Mouse (Mus musculus) lung, postnatal 36 days (tissue): ENCODE measurements around the gene Gm42674.

Source experiments
- DNase-seq: peaks from one replicate; pipeline ENCODE4 v3.0.0; 2022; ENCODE audit warnings: mixed read lengths

The Gm42674 gene

GRCm38 (mm10) chr3:90599401-90599800 lies 2.3 kb upstream of the Gm42674 start:
- DNase-seq: no peak

DNA sequence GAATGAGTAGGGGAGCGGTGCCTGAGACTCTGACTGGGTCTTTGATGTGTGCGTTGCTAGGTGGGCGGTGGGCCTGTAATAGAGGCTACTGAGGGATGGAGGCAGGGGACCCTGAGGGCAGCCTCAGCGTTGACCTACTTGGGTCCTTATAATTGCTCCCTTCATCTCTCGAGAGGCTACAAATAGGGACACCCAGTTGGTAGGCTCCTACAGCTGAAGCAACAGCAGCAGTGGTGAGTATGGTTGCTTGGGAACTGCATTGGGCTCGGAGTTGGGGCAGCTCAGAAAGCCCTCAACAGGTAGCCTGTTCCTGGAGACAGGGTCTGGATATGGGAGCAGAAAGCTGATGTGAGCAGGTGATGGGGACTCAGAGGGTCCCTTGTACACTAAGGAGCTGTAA lies 1.7 kb upstream of the Gm42674 start:
- DNase-seq: no peak

GRCm38 (mm10) chr3:90600458-90601195 lies 1.1 kb upstream of the Gm42674 start:
- DNase-seq: no peak

DNA sequence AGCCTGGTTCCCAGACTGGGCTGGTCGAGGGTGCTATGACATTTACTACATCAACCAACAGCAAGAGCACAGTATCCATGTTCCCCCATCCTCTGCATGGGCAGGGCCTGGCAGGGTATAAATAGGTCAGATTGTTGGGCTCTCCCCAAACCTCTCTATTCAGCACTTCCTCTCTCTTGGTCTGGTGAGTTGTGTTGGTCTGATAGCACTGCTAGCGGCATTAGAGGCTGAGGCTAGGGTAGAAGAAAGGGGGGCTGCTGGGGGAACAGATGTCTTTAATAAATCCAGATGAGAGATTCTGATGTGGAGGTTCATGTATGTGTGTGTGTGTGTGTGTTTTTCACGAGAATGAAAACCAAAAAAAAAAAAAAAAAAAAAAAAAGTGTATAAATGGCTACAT lies 1.9 kb downstream of the Gm42674 start, which contains the start of gene S100a4:
Gene S100a4, plus strand, starts transcription at position 149 of the 400 bp plus-strand sequence.
- DNase-seq: no peak

DNA sequence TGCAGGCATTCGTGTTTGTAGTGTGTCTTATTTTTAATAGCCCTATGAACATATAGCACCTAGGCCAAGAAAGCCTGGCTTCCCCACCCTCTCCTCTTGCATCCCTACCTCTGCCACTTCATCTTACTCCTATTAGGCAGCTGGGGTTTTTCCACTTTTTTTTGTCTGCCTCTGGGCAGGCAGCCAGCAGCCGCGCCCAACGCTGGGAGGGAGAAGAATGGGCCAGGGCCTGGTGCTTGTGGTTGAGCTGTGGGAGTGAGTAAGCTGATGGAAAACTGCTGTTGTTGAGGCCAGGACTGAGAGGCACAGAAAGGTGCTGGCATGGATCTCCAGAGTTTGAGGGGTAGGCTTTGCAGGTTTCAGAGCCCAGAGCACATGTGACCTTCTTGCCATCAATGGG lies 2.7 kb downstream of the Gm42674 start:
- peak; percentile 87 for DNase-seq

DNA sequence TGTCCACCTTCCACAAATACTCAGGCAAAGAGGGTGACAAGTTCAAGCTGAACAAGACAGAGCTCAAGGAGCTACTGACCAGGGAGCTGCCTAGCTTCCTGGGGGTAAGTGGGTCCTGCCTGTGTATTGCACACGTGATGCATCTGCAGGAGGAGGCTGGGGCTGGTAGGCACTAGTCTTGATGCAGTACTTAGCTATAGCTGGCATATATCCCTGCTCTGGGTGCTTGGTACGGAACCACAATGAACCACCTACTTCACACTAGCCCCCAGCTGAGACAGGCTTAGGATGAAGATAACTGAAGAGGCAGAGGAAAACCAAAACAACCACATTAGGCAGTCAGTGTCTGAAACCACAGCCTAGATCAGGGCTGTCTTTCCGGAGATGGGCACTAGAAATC lies 3.3 kb downstream of the Gm42674 start:
- DNase-seq: no peak

GRCm38 (mm10) chr3:90605736-90606135 lies 4.0 kb downstream of the Gm42674 start:
- no peak for DNase-seq

GRCm38 (mm10) chr3:90606185-90606584 lies 4.5 kb downstream of the Gm42674 start:
- no peak for DNase-seq

DNA sequence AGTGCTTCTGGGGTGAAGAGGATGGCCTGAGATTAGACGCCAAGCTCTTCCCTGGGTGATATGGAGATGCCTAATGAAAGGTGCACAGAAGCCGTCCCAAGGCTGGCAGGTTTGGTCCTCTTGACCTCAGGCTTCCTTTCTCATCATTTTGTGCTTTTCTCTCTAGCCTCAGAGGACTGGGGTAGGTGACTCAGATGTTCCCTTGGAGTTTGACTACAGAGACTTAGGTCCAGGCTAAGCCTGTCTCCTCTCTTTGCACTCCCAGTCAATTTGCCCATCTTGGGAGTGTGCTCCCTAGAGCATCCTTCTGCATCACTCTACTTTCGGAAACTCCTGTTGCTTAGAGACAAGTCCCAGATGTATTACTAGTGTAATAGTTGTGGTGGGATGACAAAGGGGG lies 5.7 kb downstream of the Gm42674 start:
- DNase-seq: no peak

- DNase-seq: no peak
Measured at GRCm38 (mm10) chr3:90608223-90608622, 6.5 kb downstream of the Gm42674 start, which contains the start of gene S100a5. Gene S100a5 (plus strand): TSS chr3:90608523.

DNA sequence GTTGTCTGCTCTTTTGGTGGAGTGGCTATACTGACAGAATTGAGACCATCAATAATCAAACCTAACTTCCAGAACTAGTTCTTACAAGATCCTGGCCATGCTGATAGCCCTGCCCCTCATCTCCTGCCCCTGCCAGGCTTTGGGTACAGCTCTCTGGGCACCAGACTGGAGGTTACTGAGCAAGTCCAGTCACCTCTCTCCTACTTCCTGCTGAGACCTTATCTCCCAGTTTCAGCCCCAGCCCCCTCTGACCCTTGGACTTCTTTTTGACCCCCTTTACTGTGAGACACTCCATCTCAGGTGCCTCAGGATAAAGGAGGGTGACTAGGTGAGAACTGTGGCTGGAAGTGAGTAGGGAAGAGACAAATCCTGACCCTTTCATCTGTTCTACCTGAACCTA lies 7.4 kb downstream of the Gm42674 start:
- DNase-seq: no peak

DNA sequence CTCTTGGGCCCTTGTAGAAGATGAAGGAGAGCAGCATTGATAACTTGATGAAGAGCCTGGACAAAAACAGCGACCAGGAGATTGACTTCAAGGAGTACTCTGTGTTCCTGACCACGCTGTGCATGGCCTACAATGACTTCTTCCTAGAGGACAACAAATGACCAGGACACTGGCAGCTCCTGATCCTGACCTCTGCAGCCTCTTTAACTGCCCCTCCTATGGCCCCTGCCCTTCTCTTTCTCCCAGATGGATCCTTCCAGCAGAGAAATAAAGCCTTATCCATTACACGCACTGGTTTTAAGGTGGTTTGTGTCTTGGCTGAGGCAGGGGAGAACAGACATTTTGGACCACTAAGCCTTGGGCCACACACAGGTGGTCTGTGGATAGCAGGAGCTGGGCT lies 9.8 kb downstream of the Gm42674 start:
- no peak for DNase-seq

GRCm38 (mm10) chr3:90612061-90612460 lies 10.4 kb downstream of the Gm42674 start:
- DNase-seq: peak; percentile 40

GRCm38 (mm10) chr3:90612728-90613291 lies 11.1 kb downstream of the Gm42674 start, which contains the start of gene S100a6:
Gene S100a6 (plus strand): TSS chr3:90612882.
- DNase-seq: peak; percentile 87

- DNase-seq: no peak
Measured at GRCm38 (mm10) chr3:90613461-90614147, 11.9 kb downstream of the Gm42674 start.

DNA sequence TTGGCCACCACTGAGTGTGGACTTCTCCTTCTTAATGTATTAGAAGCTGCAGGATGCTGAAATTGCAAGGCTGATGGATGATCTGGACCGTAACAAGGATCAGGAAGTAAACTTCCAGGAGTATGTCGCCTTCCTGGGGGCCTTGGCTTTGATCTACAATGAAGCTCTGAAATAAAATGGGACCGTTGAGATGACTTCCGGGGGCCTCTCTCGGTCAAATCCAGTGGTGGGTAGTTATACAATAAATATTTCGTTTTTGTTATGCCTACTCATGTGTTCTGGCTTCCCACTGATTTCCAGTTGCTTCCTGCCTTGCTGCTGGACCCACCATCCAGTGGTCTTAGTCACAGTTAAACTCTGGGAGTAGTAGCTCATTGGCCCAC lies 12.4 kb downstream of the Gm42674 start:
- no peak for DNase-seq

GRCm38 (mm10) chr3:90614611-90615251 lies 13.0 kb downstream of the Gm42674 start:
- peak; percentile 43 for DNase-seq

GRCm38 (mm10) chr3:90615415-90615814 lies 13.7 kb downstream of the Gm42674 start:
- DNase-seq: peak; percentile 92

DNA sequence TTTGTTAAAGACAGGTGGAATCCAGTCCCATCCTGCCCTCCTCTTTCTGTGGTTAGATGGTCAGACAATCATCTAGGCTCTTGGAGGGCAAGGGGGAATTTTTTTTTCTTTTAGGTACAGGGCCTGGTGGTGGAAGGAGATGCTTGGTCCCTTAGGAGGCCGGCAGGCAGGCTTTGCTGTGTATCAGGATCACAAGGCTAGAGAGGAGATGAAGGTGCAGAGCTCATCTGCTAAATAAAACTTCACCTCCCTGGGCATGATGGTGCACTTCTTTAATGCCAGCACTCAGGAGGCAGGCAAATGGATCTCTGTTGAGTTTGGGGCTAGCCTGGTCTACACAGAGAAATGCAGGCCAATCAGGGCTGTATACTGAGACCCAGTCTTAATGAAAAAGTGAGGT lies 14.2 kb downstream of the Gm42674 start:
- no peak for DNase-seq

DNA sequence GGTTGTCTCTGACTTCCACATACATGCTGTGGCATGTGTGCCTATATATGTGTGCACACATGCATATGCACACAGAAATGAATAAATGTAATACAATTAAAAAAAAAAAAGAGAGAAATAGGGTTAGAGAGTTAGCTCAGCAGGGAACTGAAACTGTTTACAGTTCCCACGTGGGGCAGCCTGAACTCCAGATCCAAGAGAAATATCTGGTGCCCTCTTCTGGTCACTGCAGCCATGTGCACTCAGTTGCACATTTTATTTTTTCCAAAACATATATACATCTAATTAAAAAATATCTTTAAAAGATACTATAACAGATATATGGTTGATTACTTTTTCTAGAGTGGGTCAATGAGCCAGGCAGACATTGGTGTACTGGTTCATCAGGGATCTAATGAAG lies 15.9 kb downstream of the Gm42674 start:
- DNase-seq: no peak

DNA sequence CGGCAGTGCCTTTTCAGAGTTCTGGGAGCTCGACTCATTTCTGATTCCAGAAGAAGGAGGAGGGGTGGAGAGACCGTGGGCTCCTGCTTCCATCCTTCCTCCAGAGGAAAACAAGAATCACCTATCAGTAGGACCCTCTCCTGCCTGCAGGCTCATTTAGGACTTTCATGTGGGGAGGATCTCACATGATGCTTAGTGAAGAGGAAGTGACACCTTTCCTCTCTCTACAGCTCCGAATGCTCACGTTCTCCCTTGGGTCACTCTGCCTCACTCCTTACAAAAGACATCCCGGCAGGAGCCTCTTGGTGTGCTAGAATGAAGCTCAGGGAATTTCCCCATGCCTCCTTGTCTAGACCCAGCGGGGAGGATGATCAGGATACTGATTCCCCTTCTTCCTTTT lies 19.8 kb downstream of the Gm42674 start:
- DNase-seq: no peak

DNA sequence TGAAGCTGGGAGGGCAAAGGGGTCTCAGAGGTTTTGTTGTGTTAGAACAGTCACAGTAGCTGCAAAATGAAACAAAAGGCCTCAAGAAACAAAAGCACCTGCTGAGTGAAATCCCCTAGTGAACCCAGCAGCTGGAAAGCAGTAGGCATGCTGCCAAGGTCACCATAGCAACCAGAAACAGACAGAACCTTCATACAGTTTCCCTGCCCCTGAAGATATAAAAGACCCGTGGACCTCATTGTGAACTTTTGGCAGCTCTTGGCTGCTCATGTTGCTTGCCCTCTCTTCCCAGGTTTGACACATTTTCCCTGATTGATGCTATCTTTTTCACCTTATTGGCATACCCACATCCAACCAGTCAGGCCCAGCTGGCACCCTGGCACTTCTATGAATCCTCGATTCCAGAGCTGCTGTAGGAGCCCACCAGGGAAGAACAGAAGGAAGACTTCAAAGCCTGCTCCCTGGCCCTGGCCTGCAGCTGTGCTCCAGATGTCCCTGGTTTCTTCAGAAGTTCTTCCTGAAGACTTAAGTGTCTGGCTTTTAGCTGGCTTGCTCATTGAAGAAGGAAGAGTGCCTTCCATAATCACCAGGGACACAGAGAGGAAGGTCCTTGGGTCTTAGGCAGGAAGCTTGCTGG lies 21.8 kb downstream of the Gm42674 start:
- DNase-seq: peak; percentile 82

DNA sequence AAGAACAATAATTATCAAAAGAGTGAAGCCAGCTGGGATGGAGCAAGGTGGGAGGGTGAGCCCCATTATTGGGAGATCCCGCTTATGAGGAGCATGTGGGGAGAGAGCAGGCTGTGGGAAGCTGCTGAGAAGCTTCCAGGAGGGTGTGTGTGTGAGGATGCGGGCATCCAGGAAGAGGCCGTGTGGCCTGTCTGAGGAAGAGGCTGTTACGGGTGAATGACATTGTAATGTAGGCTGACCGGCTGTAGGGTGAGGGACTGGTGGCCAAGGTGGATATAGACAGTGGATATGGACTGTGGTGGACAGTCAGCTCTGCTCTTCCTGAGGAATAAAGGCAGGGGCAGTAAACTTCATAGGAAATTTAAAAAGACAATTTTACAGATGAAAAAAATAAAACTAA lies 23.8 kb downstream of the Gm42674 start:
- DNase-seq: no peak
